Mouse (Mus musculus) embryonic facial prominence, embryonic 12.5 days (tissue): Measurements from ENCODE around the gene Guca2b. TPM values are rescaled to one million over a fixed set of nuclear protein-coding genes. Genes with fewer than 3 reads are reported as not detected.

Experiments used
- ATAC-seq: fragments of 200-750 bp; cut with Nextera tagmentation; 2 replicates; pipeline ENCODE4 v1.8.0; 2017; ENCODE audit not compliant: insufficient number of reproducible peaks, insufficient read depth, low FRiP score, low TSS enrichment
- H3K27ac ChIP-seq: fragments of 300-500 bp; sonication (generic); 2 replicates; pipeline ENCODE4 v1.5.1; 2016; ENCODE audit warnings: mild to moderate bottlenecking
- H3K27me3 ChIP-seq: fragments of 300-500 bp; sonication (generic); 2 replicates; pipeline ENCODE4 v1.6.1; 2016; ENCODE audit warnings: mild to moderate bottlenecking, moderate library complexity
- H3K36me3 ChIP-seq: fragments of 300-500 bp; sonication (generic); 2 replicates; pipeline ENCODE4 v1.6.1; 2016; ENCODE audit warnings: mild to moderate bottlenecking
- H3K4me1 ChIP-seq: fragments of 300-500 bp; sonication (generic); 2 replicates; pipeline ENCODE4 v1.6.1; 2016
- H3K4me2 ChIP-seq: fragments of 300-500 bp; sonication (generic); replicated peaks from 2 replicates; pipeline ENCODE4 v1.6.1; 2016; ENCODE audit warnings: mild to moderate bottlenecking, moderate library complexity
- H3K4me3 ChIP-seq: fragments of 300-500 bp; sonication (generic); 2 replicates; pipeline ENCODE4 v1.5.1; 2016; ENCODE audit warnings: mild to moderate bottlenecking
- H3K9ac ChIP-seq: fragments of 300-500 bp; sonication (generic); 2 replicates; pipeline ENCODE4 v1.6.1; 2016; ENCODE audit warnings: mild to moderate bottlenecking, moderate library complexity
- H3K9me3 ChIP-seq: fragments of 300-500 bp; sonication (generic); 2 replicates; pipeline ENCODE4 v1.6.1; 2016; ENCODE audit warnings: mild to moderate bottlenecking, moderate library complexity
- WGBS: fragments of 180-500 bp; shearing (Covaris S2); methylation state at CpG from one replicate; pipeline ENCODE4 v1.1.7; 2016; 5-methylcytosine and 5-hydroxymethylcytosine counted together
- polyA plus RNA-seq: library from polyadenylated mRNA; unstranded; fragments of >200 nt; fragmentation: Nextera tagmentation; extraction: Ambion mirVana; gene quantifications from 2 replicates; pipeline ENCODE4 v1.2.1, GENCODE M21; 2016

The Guca2b gene
- polyA plus RNA-seq, 1 experiment from 2014 or later, result not detected

GRCm38 (mm10) chr4:119642666-119643065 lies 16.1 kb downstream of the Guca2b start:
- H3K4me3 ChIP-seq, result no peak overlapping the region
- no peak for ATAC-seq
- WGBS, result 80% methylated on average over 4 of the region's 4 CpGs

DNA sequence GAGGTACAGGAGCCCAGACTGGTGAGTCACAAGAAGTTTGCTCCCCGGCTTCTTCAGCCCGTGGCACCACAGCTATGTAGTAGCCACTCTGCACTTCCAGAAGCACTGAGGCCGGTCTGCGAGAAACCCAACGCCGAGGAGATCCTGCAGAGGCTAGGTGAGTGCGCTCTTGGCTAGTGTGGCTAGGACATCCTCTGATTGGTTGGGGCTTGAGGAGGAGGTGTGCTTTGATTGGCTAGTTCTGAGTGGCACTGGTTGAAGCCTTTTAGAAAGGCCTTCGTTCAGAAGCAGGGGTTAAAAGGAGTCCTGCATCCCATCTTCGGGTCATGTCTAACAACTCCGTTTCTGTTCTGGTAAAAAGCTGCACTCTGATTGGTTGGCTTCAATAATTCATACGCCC lies 20.1 kb downstream of the Guca2b start:
- ATAC-seq, result no peak
- no peaks in the 10 kb centered on the region for H3K36me3 ChIP-seq
- no peak overlapping the region for H3K27ac ChIP-seq
- H3K4me2 ChIP-seq, result no peak overlapping the region
- H3K27me3 ChIP-seq, result no peaks in the 10 kb centered on the region
- H3K4me3 ChIP-seq, result no peak overlapping the region
- H3K4me1 ChIP-seq, result no peaks in the 10 kb centered on the region
- H3K9me3 ChIP-seq, result peaks cover 4% of the 10 kb centered on the region; the same call in 1 of the 2 replicates
- H3K9ac ChIP-seq, result no peak overlapping the region
- WGBS, result 55% methylated on average over 11 of the region's 11 CpGs

More at GRCm38 (mm10) chr4:119642666-119643065, 16.1 kb downstream of the Guca2b start:
- Histone ChIP-seq H3K27me3 (no peaks in the 10 kb centered on the region), H3K9me3 (peaks cover 4% of the 10 kb centered on the region; the same call in 1 of the 2 replicates), H3K4me1 (no peaks in the 10 kb centered on the region), H3K9ac (no peak overlapping the region), H3K36me3 (no peaks in the 10 kb centered on the region), H3K27ac (no peak overlapping the region), H3K4me2 (no peak overlapping the region)

DNA sequence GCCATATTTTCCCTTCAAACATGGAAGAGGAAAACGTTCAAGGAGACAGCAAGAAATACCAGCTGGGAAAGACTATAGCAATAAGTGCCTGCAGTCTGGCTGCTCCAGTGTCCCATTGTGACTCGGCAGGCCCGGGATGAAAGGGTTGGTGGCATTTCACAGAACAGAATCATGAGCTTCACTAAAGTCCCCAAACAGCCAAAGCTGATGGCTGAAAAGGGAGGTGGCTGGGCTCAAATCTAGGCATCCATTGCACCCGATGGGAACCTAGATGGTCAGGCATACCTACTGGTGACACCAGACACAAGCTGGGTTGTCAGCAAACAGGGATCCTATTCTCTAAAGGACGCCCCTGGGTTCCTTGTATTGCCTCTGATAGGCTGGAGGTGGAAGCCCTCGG lies 20.8 kb downstream of the Guca2b start:
- Histone ChIP-seq H3K4me2 (no peak overlapping the region), H3K27ac (no peak overlapping the region), H3K4me1 (no peaks in the 10 kb centered on the region), H3K36me3 (0 out of 2 replicates have a peak, but pooled peaks cover 5% of the 10 kb centered on the region), H3K4me3 (no peak overlapping the region), H3K9me3 (peaks cover 4% of the 10 kb centered on the region; the same call in 1 of the 2 replicates), H3K9ac (no peak overlapping the region), H3K27me3 (no peaks in the 10 kb centered on the region)
- ATAC-seq, result no peak
- WGBS, result 85% methylated on average over 6 of the region's 6 CpGs

DNA sequence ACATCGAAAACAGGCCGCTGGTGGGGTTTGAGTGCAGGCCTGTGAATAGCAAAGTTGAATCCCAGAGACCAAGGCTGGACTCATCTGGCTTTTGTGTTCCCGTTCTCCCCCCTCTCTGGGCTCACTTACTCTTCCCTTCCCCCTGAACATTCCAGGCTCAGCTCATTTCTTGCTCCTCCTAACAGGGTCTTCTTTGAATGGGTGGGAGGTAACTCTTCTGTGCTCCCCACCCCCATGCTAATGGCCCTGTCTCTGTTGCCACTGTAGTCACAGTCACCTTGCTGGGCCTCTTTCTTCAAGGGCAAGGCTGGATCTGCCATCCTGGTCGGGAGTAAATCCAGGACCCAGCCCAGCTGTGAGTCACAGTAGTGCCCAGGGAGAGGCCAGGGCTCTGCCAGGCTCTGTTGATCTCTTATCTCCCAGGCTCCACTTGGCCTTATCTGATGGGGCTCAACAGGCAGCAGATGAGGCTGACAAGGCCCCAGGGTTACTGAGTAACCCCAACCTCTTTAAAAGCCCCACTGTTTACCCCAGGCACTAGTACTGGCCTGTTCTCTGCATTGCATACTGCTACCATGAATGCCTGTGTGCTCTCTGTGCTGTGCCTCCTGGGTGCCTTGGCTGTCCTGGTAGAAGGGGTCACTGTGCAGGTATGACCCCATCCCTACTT lies 21.4 kb downstream of the Guca2b start, which contains the start of gene Guca2a:
Gene Guca2a, plus strand, starts transcription at position 529 of the 670 bp plus-strand sequence.
- Histone ChIP-seq H3K36me3 (0 out of 2 replicates have a peak, but pooled peaks cover 5% of the 10 kb centered on the region), H3K9ac (no peak within 1 kb of the TSS), H3K9me3 (no peaks in the 10 kb centered on the region), H3K4me3 (no peak within 1 kb of the TSS), H3K4me2 (no peak within 1 kb of the TSS), H3K27ac (no peak within 1 kb of the TSS), H3K27me3 (no peaks in the 10 kb centered on the region), H3K4me1 (no peaks in the 10 kb centered on the region)
- no peak for ATAC-seq
- WGBS, result 67% methylated on average over 4 of the region's 4 CpGs

DNA sequence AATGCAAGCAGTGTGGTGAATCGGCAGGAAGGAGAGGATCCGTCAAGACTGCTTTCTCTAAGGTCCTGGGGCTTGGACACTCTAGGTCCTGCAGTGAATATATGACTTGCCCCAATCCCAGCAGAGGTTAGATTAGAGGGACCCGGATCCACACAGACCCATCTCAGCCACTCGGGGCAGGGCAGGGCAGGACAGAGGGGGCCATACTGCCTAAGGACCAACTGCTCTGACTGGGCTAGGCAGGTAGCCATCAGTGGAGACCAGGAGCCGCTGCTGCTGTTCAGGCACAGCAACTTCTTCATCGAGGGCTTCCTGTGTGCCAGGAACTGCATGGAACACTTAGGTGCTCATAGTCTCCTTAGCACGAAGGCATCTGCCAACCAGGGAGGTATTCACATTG lies 22.0 kb downstream of the Guca2b start:
- Histone ChIP-seq H3K4me2 (no peak overlapping the region), H3K4me1 (no peaks in the 10 kb centered on the region), H3K36me3 (0 out of 2 replicates have a peak, but pooled peaks cover 5% of the 10 kb centered on the region), H3K4me3 (no peak overlapping the region), H3K9me3 (no peaks in the 10 kb centered on the region), H3K9ac (no peak overlapping the region), H3K27me3 (no peaks in the 10 kb centered on the region), H3K27ac (no peak overlapping the region)
- ATAC-seq, result no peak
- WGBS, result 84% methylated on average over 7 of the region's 7 CpGs

GRCm38 (mm10) chr4:119635686-119636085 lies 23.1 kb downstream of the Guca2b start:
- Histone ChIP-seq H3K9me3 (no peaks in the 10 kb centered on the region), H3K4me1 (no peaks in the 10 kb centered on the region)
- WGBS, result 78% methylated on average over 8 of the region's 8 CpGs

DNA sequence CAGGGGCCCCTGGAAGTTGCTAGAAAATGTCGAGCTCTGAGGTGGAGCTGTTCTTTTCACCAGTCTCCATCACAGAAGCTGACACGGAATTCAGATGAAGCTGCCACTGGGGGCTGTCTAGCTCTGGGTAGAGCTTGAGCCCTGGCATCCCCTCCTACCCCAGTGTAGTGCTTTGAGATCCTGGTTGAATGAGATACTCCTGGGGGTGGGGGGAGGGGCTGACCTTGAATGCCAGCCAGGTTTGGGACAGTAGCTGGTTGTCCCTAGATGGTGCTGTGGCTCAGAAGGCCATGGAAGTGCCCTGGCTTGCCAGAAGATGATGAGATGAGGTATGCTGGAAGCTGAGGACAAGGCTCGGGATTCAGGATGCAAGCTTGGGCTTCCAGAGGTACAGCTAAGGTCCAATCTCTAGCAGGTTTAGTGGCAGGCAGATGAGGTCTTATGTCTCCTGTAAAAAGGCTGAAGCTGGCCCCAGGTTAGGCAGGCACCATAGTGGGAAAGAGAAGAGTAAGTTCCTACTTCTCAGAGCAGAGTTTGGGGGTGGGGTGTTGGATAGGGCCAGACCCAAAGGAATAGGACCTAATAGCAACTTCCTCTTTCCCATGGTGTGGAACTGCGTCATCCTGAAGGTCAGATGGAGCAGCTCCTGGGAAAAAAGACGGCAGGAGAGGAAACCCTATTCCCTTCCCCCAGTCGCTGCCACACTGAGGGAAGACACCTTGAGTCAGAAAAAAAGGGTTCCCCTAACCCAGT lies 23.7 kb downstream of the Guca2b start:
- Histone ChIP-seq H3K36me3 (peaks cover 8% of the 10 kb centered on the region), H3K4me1 (no peaks in the 10 kb centered on the region), H3K27ac (no peak overlapping the region), H3K4me2 (no peak overlapping the region), H3K4me3 (no peak overlapping the region), H3K27me3 (no peaks in the 10 kb centered on the region), H3K9ac (no peak overlapping the region), H3K9me3 (no peaks in the 10 kb centered on the region)
- 72% methylated on average over 6 of the region's 6 CpGs for WGBS
- no peak for ATAC-seq

More at GRCm38 (mm10) chr4:119635686-119636085, 23.1 kb downstream of the Guca2b start:
- Histone ChIP-seq H3K27ac (no peak overlapping the region), H3K4me3 (no peak overlapping the region), H3K4me2 (no peak overlapping the region), H3K9ac (no peak overlapping the region; the same call in 1 of the 2 replicates), H3K27me3 (no peaks in the 10 kb centered on the region), H3K36me3 (peaks cover 5% of the 10 kb centered on the region; the same call in 1 of the 2 replicates)
- no peak for ATAC-seq

DNA sequence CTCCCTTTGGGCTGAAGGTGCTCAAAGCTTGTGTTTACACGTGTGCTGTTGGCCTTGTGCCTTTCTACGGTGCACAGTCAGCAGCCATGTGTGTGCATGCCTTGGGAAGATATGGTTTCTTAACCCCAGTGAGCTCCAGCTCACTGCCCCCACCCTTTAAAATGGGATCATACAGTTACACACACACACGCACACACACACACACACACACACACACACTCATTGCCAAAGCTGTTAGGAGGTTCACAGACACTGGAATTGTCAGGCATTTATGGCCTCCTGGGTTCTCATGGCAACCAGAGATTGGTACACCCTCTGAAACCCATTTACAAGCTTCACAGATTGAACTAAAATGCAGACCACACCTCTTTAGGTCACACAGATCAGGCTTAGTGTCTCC lies 24.8 kb downstream of the Guca2b start:
- Histone ChIP-seq H3K9me3 (no peaks in the 10 kb centered on the region), H3K27me3 (no peaks in the 10 kb centered on the region), H3K36me3 (peaks cover 18% of the 10 kb centered on the region), H3K9ac (no peak overlapping the region), H3K4me1 (no peaks in the 10 kb centered on the region), H3K4me3 (no peak overlapping the region), H3K27ac (no peak overlapping the region), H3K4me2 (no peak overlapping the region)
- 93% methylated on average over 3 of the region's 3 CpGs for WGBS
- no peak for ATAC-seq

DNA sequence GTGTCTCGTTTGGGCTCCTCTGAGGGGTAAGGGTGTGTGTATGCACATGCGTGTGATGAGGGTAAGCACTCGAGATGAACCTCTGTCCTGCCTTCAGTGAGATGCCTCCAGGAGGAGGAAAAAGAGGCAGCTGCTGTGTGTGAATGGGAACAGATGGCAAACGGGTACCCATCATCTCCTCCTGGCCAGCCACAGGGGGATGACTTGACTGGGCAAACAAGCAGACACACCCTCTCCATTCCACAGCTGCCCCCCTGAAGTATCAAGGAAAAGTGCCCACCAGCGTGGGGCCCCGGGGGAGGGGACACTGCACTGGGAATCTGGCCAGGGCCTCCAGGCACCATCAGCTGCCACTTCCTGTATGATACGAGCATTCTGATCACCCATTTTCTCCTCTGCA lies 25.4 kb downstream of the Guca2b start:
- Histone ChIP-seq H3K36me3 (peaks cover 19% of the 10 kb centered on the region), H3K27me3 (no peaks in the 10 kb centered on the region), H3K9ac (no peak overlapping the region), H3K4me1 (no peaks in the 10 kb centered on the region), H3K27ac (no peak overlapping the region), H3K4me3 (no peak overlapping the region), H3K4me2 (no peak overlapping the region), H3K9me3 (no peaks in the 10 kb centered on the region)
- 65% methylated on average over 7 of the region's 7 CpGs for WGBS
- ATAC-seq, result no peak

DNA sequence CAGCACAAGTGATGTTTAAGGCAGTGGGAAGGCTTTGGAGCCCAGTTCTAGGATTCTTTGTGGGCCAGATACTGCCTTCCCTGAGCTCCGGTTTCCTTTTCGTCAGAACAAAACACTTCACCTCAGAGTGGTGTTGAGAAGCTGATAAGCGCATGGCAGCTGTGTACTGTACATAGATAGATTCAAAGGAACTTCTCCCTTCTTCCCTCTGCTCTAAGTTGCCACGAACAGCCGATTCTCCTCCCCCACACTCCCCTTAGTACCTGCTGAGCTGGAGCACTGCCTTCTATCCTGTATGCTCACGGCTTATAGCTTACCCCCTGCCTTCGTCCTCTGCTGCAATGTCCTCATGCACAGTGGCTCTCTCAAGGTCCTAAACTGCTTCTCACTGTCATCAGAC lies 26.0 kb downstream of the Guca2b start:
- Histone ChIP-seq H3K4me1 (no peaks in the 10 kb centered on the region), H3K9me3 (no peaks in the 10 kb centered on the region), H3K9ac (no peak overlapping the region), H3K27me3 (no peaks in the 10 kb centered on the region), H3K4me2 (no peak overlapping the region), H3K36me3 (peaks cover 23% of the 10 kb centered on the region), H3K27ac (no peak overlapping the region), H3K4me3 (no peak overlapping the region)
- 70% methylated on average over 7 of the region's 7 CpGs for WGBS
- no peak for ATAC-seq

GRCm38 (mm10) chr4:119631115-119631919 lies 27.4 kb downstream of the Guca2b start:
- no peak overlapping the region for H3K4me2 ChIP-seq
- H3K27ac ChIP-seq, result no peak overlapping the region
- H3K4me1 ChIP-seq, result no peaks in the 10 kb centered on the region
- 0 out of 2 replicates have a peak, but pooled peaks have one; percentile 53 for ATAC-seq
- no peak overlapping the region for H3K4me3 ChIP-seq
- H3K36me3 ChIP-seq, result peaks cover 30% of the 10 kb centered on the region
- no peaks in the 10 kb centered on the region for H3K27me3 ChIP-seq
- no peak overlapping the region for H3K9ac ChIP-seq
- WGBS, result 58% methylated on average over 11 of the region's 11 CpGs
- no peaks in the 10 kb centered on the region for H3K9me3 ChIP-seq
